Mouse (Mus musculus): ENCODE data around the gene Sgsm1. TPM values are rescaled to one million over a fixed set of nuclear protein-coding genes. Genes with fewer than 3 reads are reported as not detected.
A peak's percentile ranks its signal among the peaks of the same experiment; 100 is the strongest.

The Sgsm1 gene
- total RNA-seq, 2 experiments from 2014 or later, result 100 to 110 TPM

- no peak for DNase-seq (ENCODE audit: low spot score in 2 of 2)
- intact Hi-C loops (cut with DNase I), result loop anchor here (2.0 kb wide), 2 partner anchors 45 to 127 kb away; no protein-coding TSS in a partner anchor
Measured at GRCm38 (mm10) chr5:113225686-113226435, 84.7 kb downstream of the Sgsm1 start.

- intact Hi-C loops (cut with DNase I), result no loop called here
- DNase-seq (ENCODE audit: low spot score in 2 of 2), result no peak
Measured at GRCm38 (mm10) chr5:113225271-113225670, 85.3 kb downstream of the Sgsm1 start.

GRCm38 (mm10) chr5:113223888-113224287 lies 86.7 kb downstream of the Sgsm1 start:
- intact Hi-C loops (cut with DNase I), result no loop called here
- DNase-seq (ENCODE audit: low spot score in 2 of 2), result no peak

- intact Hi-C loops (cut with DNase I), result no loop called here
- peak; percentile 72 to 76 for DNase-seq (ENCODE audit: low spot score in 2 of 2)
Measured at GRCm38 (mm10) chr5:113221147-113221865, 89.3 kb downstream of the Sgsm1 start, which contains the start of gene 2900026A02Rik. Gene 2900026A02Rik (minus strand): TSS chr5:113221236.

GRCm38 (mm10) chr5:113220383-113221146 lies 90.0 kb downstream of the Sgsm1 start:
- DNase-seq (ENCODE audit: low spot score in 2 of 2), result no peak
- intact Hi-C loops (cut with DNase I), result no loop called here

GRCm38 (mm10) chr5:113219876-113220275 lies 90.7 kb downstream of the Sgsm1 start:
- intact Hi-C loops (cut with DNase I), result no loop called here
- no peak for DNase-seq (ENCODE audit: low spot score in 2 of 2)

- no peak for DNase-seq (ENCODE audit: low spot score in 2 of 2)
- intact Hi-C loops (cut with DNase I), result no loop called here
Measured at GRCm38 (mm10) chr5:113219450-113219849, 91.1 kb downstream of the Sgsm1 start.

GRCm38 (mm10) chr5:113218617-113219235 lies 91.9 kb downstream of the Sgsm1 start:
- no peak for DNase-seq (ENCODE audit: low spot score in 2 of 2)

GRCm38 (mm10) chr5:113217076-113217475 lies 93.5 kb downstream of the Sgsm1 start:
- intact Hi-C loops (cut with DNase I), result no loop called here
- no peak for DNase-seq (ENCODE audit: low spot score in 2 of 2)

More at GRCm38 (mm10) chr5:113218617-113219235, 91.9 kb downstream of the Sgsm1 start:
- intact Hi-C loops (cut with DNase I), result no loop called here

- peak in 1 of 2 experiments; percentile 71 for DNase-seq (ENCODE audit: low spot score in 2 of 2)
- intact Hi-C loops (cut with DNase I), result no loop called here
Measured at GRCm38 (mm10) chr5:113216328-113216960, 94.1 kb downstream of the Sgsm1 start.

GRCm38 (mm10) chr5:113215610-113216011 lies 95.0 kb downstream of the Sgsm1 start:
- no peak for DNase-seq (ENCODE audit: low spot score in 2 of 2)
- intact Hi-C loops (cut with DNase I), result no loop called here

- DNase-seq (ENCODE audit: low spot score in 2 of 2), result no peak
- intact Hi-C loops (cut with DNase I), result no loop called here
Measured at GRCm38 (mm10) chr5:113214455-113214854, 96.1 kb downstream of the Sgsm1 start.

GRCm38 (mm10) chr5:113214041-113214440 lies 96.5 kb downstream of the Sgsm1 start:
- DNase-seq (ENCODE audit: low spot score in 2 of 2), result no peak
- intact Hi-C loops (cut with DNase I), result no loop called here

- no peak for DNase-seq (ENCODE audit: low spot score in 2 of 2)
- intact Hi-C loops (cut with DNase I), result no loop called here
Measured at GRCm38 (mm10) chr5:113212156-113212835, 98.3 kb downstream of the Sgsm1 start.

GRCm38 (mm10) chr5:113210314-113210713 lies 100.3 kb downstream of the Sgsm1 start:
- intact Hi-C loops (cut with DNase I), result no loop called here
- no peak for DNase-seq (ENCODE audit: low spot score in 2 of 2)

- intact Hi-C loops (cut with DNase I), result no loop called here
- no peak for DNase-seq (ENCODE audit: low spot score in 2 of 2)
Measured at GRCm38 (mm10) chr5:113209898-113210297, 100.7 kb downstream of the Sgsm1 start.

- DNase-seq (ENCODE audit: low spot score in 2 of 2), result no peak
- intact Hi-C loops (cut with DNase I), result no loop called here
Measured at GRCm38 (mm10) chr5:113209401-113209750, 101.2 kb downstream of the Sgsm1 start.

GRCm38 (mm10) chr5:113208622-113209400 lies 101.8 kb downstream of the Sgsm1 start:
- DNase-seq (ENCODE audit: low spot score in 2 of 2), result peak; percentile 47 to 63
- intact Hi-C loops (cut with DNase I), result no loop called here

Measured in left cerebral cortex, postnatal 14 days (tissue).